Mouse (Mus musculus) heart, postnatal 25 days (tissue): ENCODE data around the gene Cela3b. TPM values are rescaled to one million over a fixed set of nuclear protein-coding genes. Genes with fewer than 3 reads are reported as not detected.

Source experiments
- DNase-seq: peaks from one replicate; pipeline ENCODE4 v3.0.0; 2022; ENCODE audit warnings: low spot score
- intact Hi-C: fragments of 180-260 bp; cut with DNase I; formaldehyde crosslinking; loops from one replicate; pipeline ENCODE4 v1.15.1; 2025
- total RNA-seq, 2 experiments: library from RNA; stranded (reverse); gene quantifications; 2 replicates each; pipeline ENCODE4 v1.2.3; 2021

The Cela3b gene
- total RNA-seq, 2 experiments from 2014 or later: not detected

GRCm38 (mm10) chr4:137380702-137381605 lies 49.4 kb downstream of the Cela3b start:
- DNase-seq: no peak
- intact Hi-C loops: no loop called here

GRCm38 (mm10) chr4:137379713-137380255 lies 50.6 kb downstream of the Cela3b start:
- intact Hi-C loops: no loop called here
- DNase-seq: no peak

GRCm38 (mm10) chr4:137379085-137379484 lies 51.3 kb downstream of the Cela3b start:
- DNase-seq: no peak
- intact Hi-C loops: no loop called here

GRCm38 (mm10) chr4:137377526-137378304 lies 52.6 kb downstream of the Cela3b start:
- no peak for DNase-seq
- intact Hi-C loops: no loop called here

- intact Hi-C loops: no loop called here
- DNase-seq: no peak
These were observed 53.6 kb downstream of the Cela3b start for GRCm38 (mm10) chr4:137376778-137377177.

GRCm38 (mm10) chr4:137375314-137376278 lies 54.7 kb downstream of the Cela3b start:
- DNase-seq: no peak
- intact Hi-C loops: no loop called here

- no peak for DNase-seq
- intact Hi-C loops: no loop called here
These were observed 56.6 kb downstream of the Cela3b start for GRCm38 (mm10) chr4:137373711-137374110.

GRCm38 (mm10) chr4:137371596-137372523 lies 58.5 kb downstream of the Cela3b start:
- intact Hi-C loops: no loop called here
- DNase-seq: no peak

Other genes with a start within 250 kb of the Cela3b start
- gene Wnt4, start 153.1 kb downstream of the Cela3b start, total RNA-seq: under 1 TPM; 0.22 to 0.26 TPM
- 100 to 1,000 TPM; 153 to 169 TPM for gene Cdc42, start 72.8 kb downstream of the Cela3b start, total RNA-seq
- gene Cela3a, start 20.7 kb downstream of the Cela3b start, total RNA-seq: not detected
- gene 1700013G24Rik, start 22.7 kb upstream of the Cela3b start, total RNA-seq: not detected
- 100 to 1,000 TPM; 249 to 297 TPM for gene Hspg2, start 38.2 kb upstream of the Cela3b start, total RNA-seq
- not detected for gene Ldlrad2, start 144.0 kb upstream of the Cela3b start, total RNA-seq
- 10 to 100 TPM; 33.0 to 33.3 TPM for gene Usp48, start 163.2 kb upstream of the Cela3b start, total RNA-seq
- gene Rap1gap, start 234.2 kb upstream of the Cela3b start, total RNA-seq: 10 to 100 TPM; 13.8 to 19.4 TPM